Mouse (Mus musculus) G1E (cell line): ENCODE results near the gene Gm9. TPM values are rescaled to one million over a fixed set of nuclear protein-coding genes. Genes with fewer than 3 reads are reported as not detected.
A peak's percentile ranks its signal among the peaks of the same experiment; 100 is the strongest.
"Not testable (repeated sequence)": the region's sequence is repeated elsewhere in the genome, so short reads cannot be mapped to it uniquely, and the experiment has no call there.

Experiments used
- ATAC-seq: 2 replicates; pipeline ENCODE4 v1.8.0; 2016; ENCODE audit warnings: mild to moderate bottlenecking; ENCODE audit not compliant: insufficient number of reproducible peaks, poor library complexity, low FRiP score, severe bottlenecking; ENCODE audit errors: extremely low read depth
- DNase-seq: peaks from one replicate; pipeline ENCODE4 v3.0.0; 2012; ENCODE audit warnings: low spot score
- H3K27me3 ChIP-seq: 2 replicates; pipeline ENCODE4 v1.6.1; 2012; ENCODE audit warnings: mild to moderate bottlenecking, low read length, inconsistent platforms; ENCODE audit not compliant: insufficient read depth
- H3K36me3 ChIP-seq: replicated peaks from 2 replicates; pipeline ENCODE3; 2012; ENCODE audit warnings: mild to moderate bottlenecking, inconsistent platforms
- H3K4me1 ChIP-seq: 2 replicates; pipeline ENCODE4 v1.6.1; 2012; ENCODE audit warnings: low read depth, low read length, inconsistent platforms, mixed read lengths; ENCODE audit not compliant: insufficient read depth
- H3K4me3 ChIP-seq: 2 replicates; pipeline ENCODE4 v1.5.1; 2012; ENCODE audit warnings: low read depth, mild to moderate bottlenecking, inconsistent platforms, low read length, moderate library complexity, mixed read lengths
- H3K9me3 ChIP-seq: replicated peaks from 2 replicates; pipeline ENCODE4 v1.6.1; 2012; ENCODE audit warnings: inconsistent platforms
- CTCF ChIP-seq: IDR thresholded peaks from 2 replicates; pipeline ENCODE4 v1.5.1; 2012; ENCODE audit warnings: low read depth, low read length, inconsistent platforms, mixed read lengths
- GATA1 ChIP-seq: IDR thresholded peaks from 2 replicates; pipeline ENCODE4 v1.6.1; 2012; ENCODE audit warnings: borderline replicate concordance, low read length, inconsistent platforms, mixed read lengths
- GATA2 ChIP-seq: IDR thresholded peaks from 2 replicates; pipeline ENCODE4 v1.6.1; 2012; ENCODE audit warnings: low read depth, low read length, inconsistent platforms, borderline replicate concordance
- POLR2AphosphoS5 ChIP-seq: IDR thresholded peaks from 2 replicates; pipeline ENCODE4 v1.6.1; 2012; ENCODE audit warnings: low read depth, low read length, inconsistent platforms; ENCODE audit not compliant: insufficient replicate concordance
- TAL1 ChIP-seq: conservative IDR thresholded peaks from 2 replicates; pipeline ENCODE4 v1.6.1; 2012; ENCODE audit warnings: low read depth, low read length, inconsistent platforms, mixed read lengths
- polyA plus RNA-seq: library from polyadenylated mRNA; stranded (reverse); fragments of >175 nt; gene quantifications from 2 replicates; pipeline ENCODE4 v1.2.3, GENCODE M21; 2012
- total RNA-seq, 2 experiments: library from RNA; stranded (forward) in 1 of 2; stranded (reverse) in 1 of 2; fragments of 200-1000 nt in 1 of 2; fragments of >200 nt in 1 of 2; fragmentation: Nextera tagmentation in 1 of 2; gene quantifications; 2 replicates each; pipeline ENCODE4 v1.2.3; 2014 to 2017

The Gm9 gene
- total and polyA plus RNA-seq, 3 experiments: not detected

DNA sequence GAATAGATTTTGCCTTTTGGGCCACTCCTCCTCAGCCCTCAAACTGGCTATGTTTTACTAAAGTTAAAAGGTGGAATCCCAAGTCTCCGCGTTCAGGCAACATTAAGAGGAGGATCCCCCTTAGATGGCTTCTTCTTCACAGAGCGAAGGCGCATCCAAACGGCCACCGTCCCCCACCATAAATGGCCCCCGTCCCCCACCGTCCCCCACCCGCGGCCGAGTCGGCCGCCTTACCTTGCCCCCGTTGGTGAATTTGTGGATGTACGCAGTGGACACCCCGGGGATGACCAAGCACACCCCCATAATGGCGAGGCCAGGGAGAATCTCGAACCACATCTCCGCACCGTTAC, 20.1 kb downstream of the Gm9 start:
- Histone ChIP-seq H3K27me3 (no peaks in the 10 kb centered on the region), H3K36me3 (peaks cover 26% of the 10 kb centered on the region), H3K9me3 (no peaks in the 10 kb centered on the region), H3K4me1 (peaks cover 9% of the 10 kb centered on the region), H3K4me3 (peak overlapping the region; percentile 76)
- no peak for DNase-seq
- TF ChIP-seq POLR2AphosphoS5: no peak
- no peak for TF ChIP-seq GATA1
- TF ChIP-seq CTCF: no peak
- no peak for TF ChIP-seq TAL1
- no peak for TF ChIP-seq GATA2
- ATAC-seq: no peak

DNA sequence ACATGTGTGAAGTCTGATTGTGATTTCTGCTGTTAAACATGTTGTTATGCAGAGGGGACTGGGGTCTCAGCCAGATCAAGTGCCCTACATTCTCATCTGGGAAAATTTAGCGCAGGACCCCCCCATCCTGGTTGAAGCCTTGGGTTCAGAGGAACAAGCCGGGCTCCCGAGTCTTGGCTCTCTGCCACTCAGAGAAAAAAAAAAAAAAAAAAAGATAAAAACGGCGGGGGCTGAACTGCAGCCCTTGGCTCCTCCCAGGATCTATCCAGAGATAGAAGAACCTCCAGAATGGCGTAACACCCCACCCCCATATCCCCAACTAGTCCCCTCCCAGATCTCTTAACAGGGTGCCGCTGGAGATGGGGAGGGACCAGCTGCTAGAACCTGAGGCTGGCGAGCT, 26.4 kb downstream of the Gm9 start:
- ATAC-seq, DNase-seq: not testable (repeated sequence)

GRCm38 (mm10) chrX:37168742-37169141, 42.1 kb downstream of the Gm9 start, which contains the start of gene Akap14:
Gene Akap14 (minus strand): TSS chrX:37168842.
- no peak within 1 kb of the TSS for H3K4me3 ChIP-seq
- TF ChIP-seq CTCF: no peak
- TF ChIP-seq POLR2AphosphoS5: no peak
- TF ChIP-seq GATA2: no peak
- TF ChIP-seq GATA1: no peak
- TF ChIP-seq TAL1: no peak
- H3K36me3 ChIP-seq: no peaks in the 10 kb centered on the region
- H3K27me3 ChIP-seq: no peaks in the 10 kb centered on the region
- H3K9me3 ChIP-seq: no peaks in the 10 kb centered on the region
- H3K4me1 ChIP-seq: no peaks in the 10 kb centered on the region
- ATAC-seq (no peak), DNase-seq (no peak)

More for the DNA sequence above, 26.4 kb downstream of the Gm9 start:
- H3K4me1 ChIP-seq, H3K27me3 ChIP-seq, H3K4me3 ChIP-seq, H3K9me3 ChIP-seq: not testable (repeated sequence)
- H3K36me3 ChIP-seq: peaks cover 25% of the 10 kb centered on the region

GRCm38 (mm10) chrX:37167085-37167484, 43.8 kb downstream of the Gm9 start:
- Histone ChIP-seq H3K9me3 (no peaks in the 10 kb centered on the region), H3K27me3 (no peaks in the 10 kb centered on the region), H3K4me3 (no peak overlapping the region), H3K36me3 (peaks cover 6% of the 10 kb centered on the region), H3K4me1 (no peaks in the 10 kb centered on the region)
- ATAC-seq (peak; percentile 45; the same call in 1 of the 2 replicates), DNase-seq (peak; percentile 34)
- TF ChIP-seq CTCF (peak; percentile 44), TAL1 (no peak), POLR2AphosphoS5 (no peak)

- Histone ChIP-seq H3K36me3 (peaks cover 30% of the 10 kb centered on the region), H3K9me3 (no peaks in the 10 kb centered on the region), H3K4me3 (no peak overlapping the region), H3K27me3 (no peaks in the 10 kb centered on the region), H3K4me1 (peaks cover 4% of the 10 kb centered on the region; the same call in 1 of the 2 replicates)
- TF ChIP-seq GATA1 (no peak), CTCF (no peak), POLR2AphosphoS5 (no peak), TAL1 (no peak), GATA2 (no peak)
- ATAC-seq: no peak
- DNase-seq: no peak
Measured at GRCm38 (mm10) chrX:37163115-37163514, 47.7 kb downstream of the Gm9 start.

DNA sequence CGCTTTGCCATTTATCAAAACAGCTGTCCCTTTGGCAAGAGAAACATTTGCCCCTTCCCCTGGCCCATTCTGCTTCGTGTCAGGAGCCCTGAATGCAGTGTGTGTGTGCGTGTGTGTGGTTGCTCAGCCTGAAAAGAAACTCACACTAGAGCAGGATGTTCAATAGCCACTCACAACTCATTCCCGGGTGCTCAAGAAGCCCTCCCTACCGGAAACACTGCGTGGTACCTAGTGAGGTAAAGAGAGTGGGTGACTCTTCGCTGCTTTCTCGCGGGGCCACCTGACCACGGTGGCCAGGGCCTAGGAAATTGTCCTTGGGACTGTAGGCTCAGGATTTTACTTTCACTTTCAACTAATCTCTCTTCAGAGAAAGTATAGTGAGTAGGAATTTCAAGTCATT, 49.7 kb downstream of the Gm9 start:
- peaks cover 4% of the 10 kb centered on the region; the same call in 1 of the 2 replicates for H3K4me1 ChIP-seq
- peaks cover 44% of the 10 kb centered on the region for H3K36me3 ChIP-seq
- ATAC-seq: no peak
- TF ChIP-seq TAL1 (no peak), CTCF (no peak), GATA1 (no peak), GATA2 (no peak), POLR2AphosphoS5 (no peak)
- no peaks in the 10 kb centered on the region for H3K27me3 ChIP-seq
- no peak overlapping the region for H3K4me3 ChIP-seq
- no peaks in the 10 kb centered on the region for H3K9me3 ChIP-seq
- DNase-seq: no peak

Other genes starting within 250 kb of the Gm9 start
- 52.4 and 58.8 TPM in 2 replicates for gene Sept6, start 219.2 kb downstream of the Gm9 start, total RNA-seq (2014; fragmentation: Nextera tagmentation)
- 14.2 and 16.0 TPM in 2 replicates for gene Sept6, start 219.2 kb downstream of the Gm9 start, total RNA-seq (2017)
- 4.2 and 10.7 TPM in 2 replicates for gene Sept6, start 219.2 kb downstream of the Gm9 start, polyA plus RNA-seq
- gene Sowahd, start 162.2 kb downstream of the Gm9 start, total RNA-seq (2014; fragmentation: Nextera tagmentation): not detected in 2 replicates
- gene Sowahd, start 162.2 kb downstream of the Gm9 start, total RNA-seq (2017): 0.05 TPM in 1 of 2 replicates, not detected in the other
- gene Sowahd, start 162.2 kb downstream of the Gm9 start, polyA plus RNA-seq: not detected in 2 replicates
- gene Rpl39, start 125.6 kb downstream of the Gm9 start, total RNA-seq (2014; fragmentation: Nextera tagmentation): 335 and 381 TPM in 2 replicates
- 3,274 and 3,292 TPM in 2 replicates for gene Rpl39, start 125.6 kb downstream of the Gm9 start, total RNA-seq (2017)
- 408 and 436 TPM in 2 replicates for gene Rpl39, start 125.6 kb downstream of the Gm9 start, polyA plus RNA-seq
- gene Upf3b, start 100.7 kb downstream of the Gm9 start, total RNA-seq (2014; fragmentation: Nextera tagmentation): 78.1 and 90.1 TPM in 2 replicates
- 30.5 and 43.4 TPM in 2 replicates for gene Upf3b, start 100.7 kb downstream of the Gm9 start, total RNA-seq (2017)
- gene Upf3b, start 100.7 kb downstream of the Gm9 start, polyA plus RNA-seq: 5.2 and 13.3 TPM in 2 replicates
- 48.7 and 52.5 TPM in 2 replicates for gene Nkap, start 84.2 kb downstream of the Gm9 start, total RNA-seq (2014; fragmentation: Nextera tagmentation)
- 27.5 and 38.5 TPM in 2 replicates for gene Nkap, start 84.2 kb downstream of the Gm9 start, total RNA-seq (2017)
- 10.3 and 10.7 TPM in 2 replicates for gene Nkap, start 84.2 kb downstream of the Gm9 start, polyA plus RNA-seq
- gene Akap14, start 42.2 kb downstream of the Gm9 start, total RNA-seq (2014; fragmentation: Nextera tagmentation): not detected in 2 replicates
- gene Akap14, start 42.2 kb downstream of the Gm9 start, total RNA-seq (2017): 0.06 TPM in 1 of 2 replicates, not detected in the other
- not detected in 2 replicates for gene Akap14, start 42.2 kb downstream of the Gm9 start, polyA plus RNA-seq
- 40.3 and 48.1 TPM in 2 replicates for gene Ndufa1, start 19.9 kb downstream of the Gm9 start, total RNA-seq (2014; fragmentation: Nextera tagmentation)
- gene Ndufa1, start 19.9 kb downstream of the Gm9 start, total RNA-seq (2017): 249 and 282 TPM in 2 replicates
- gene Ndufa1, start 19.9 kb downstream of the Gm9 start, polyA plus RNA-seq: 247 and 351 TPM in 2 replicates
- gene Rnf113a1, start 19.8 kb downstream of the Gm9 start, total RNA-seq (2014; fragmentation: Nextera tagmentation): 3.9 and 5.0 TPM in 2 replicates
- gene Rnf113a1, start 19.8 kb downstream of the Gm9 start, total RNA-seq (2017): 4.5 and 8.7 TPM in 2 replicates
- gene Rnf113a1, start 19.8 kb downstream of the Gm9 start, polyA plus RNA-seq: 7.8 and 8.2 TPM in 2 replicates
- not detected in 2 replicates for gene Rhox1, start 11.2 kb upstream of the Gm9 start, total RNA-seq (2014; fragmentation: Nextera tagmentation)
- gene Rhox1, start 11.2 kb upstream of the Gm9 start, total RNA-seq (2017): not detected in 2 replicates
- gene Rhox1, start 11.2 kb upstream of the Gm9 start, polyA plus RNA-seq: not detected in 2 replicates
- gene Rhox2a, start 33.9 kb upstream of the Gm9 start, total RNA-seq (2014; fragmentation: Nextera tagmentation): not detected in 2 replicates
- 0.22 TPM in 1 of 2 replicates, not detected in the other for gene Rhox2a, start 33.9 kb upstream of the Gm9 start, total RNA-seq (2017)
- not detected in 2 replicates for gene Rhox2a, start 33.9 kb upstream of the Gm9 start, polyA plus RNA-seq
- not detected in 2 replicates for gene Rhox3a, start 38.9 kb upstream of the Gm9 start, total RNA-seq (2014; fragmentation: Nextera tagmentation)
- gene Rhox3a, start 38.9 kb upstream of the Gm9 start, total RNA-seq (2017): not detected in 2 replicates
- not detected in 2 replicates for gene Rhox3a, start 38.9 kb upstream of the Gm9 start, polyA plus RNA-seq
- not detected in 2 replicates for gene Rhox4a, start 54.3 kb upstream of the Gm9 start, total RNA-seq (2014; fragmentation: Nextera tagmentation)
- not detected in 2 replicates for gene Rhox4a, start 54.3 kb upstream of the Gm9 start, total RNA-seq (2017)
- gene Rhox4a, start 54.3 kb upstream of the Gm9 start, polyA plus RNA-seq: not detected in 2 replicates
- gene Rhox3a2, start 169.0 kb upstream of the Gm9 start, total RNA-seq (2014; fragmentation: Nextera tagmentation): not detected in 2 replicates
- gene Rhox3a2, start 169.0 kb upstream of the Gm9 start, total RNA-seq (2017): 0.22 TPM in 1 of 2 replicates, not detected in the other
- gene Rhox3a2, start 169.0 kb upstream of the Gm9 start, polyA plus RNA-seq: not detected in 2 replicates
- gene Rhox4a2, start 179.8 kb upstream of the Gm9 start, total RNA-seq (2014; fragmentation: Nextera tagmentation): not detected in 2 replicates
- not detected in 2 replicates for gene Rhox4a2, start 179.8 kb upstream of the Gm9 start, total RNA-seq (2017)
- not detected in 2 replicates for gene Rhox4a2, start 179.8 kb upstream of the Gm9 start, polyA plus RNA-seq
- gene Rhox2b, start 201.0 kb upstream of the Gm9 start, total RNA-seq (2014; fragmentation: Nextera tagmentation): not detected in 2 replicates
- 0.33 TPM in 1 of 2 replicates, not detected in the other for gene Rhox2b, start 201.0 kb upstream of the Gm9 start, total RNA-seq (2017)
- gene Rhox2b, start 201.0 kb upstream of the Gm9 start, polyA plus RNA-seq: not detected in 2 replicates
- not detected in 2 replicates for gene Rhox4b, start 221.5 kb upstream of the Gm9 start, total RNA-seq (2014; fragmentation: Nextera tagmentation)
- not detected in 2 replicates for gene Rhox4b, start 221.5 kb upstream of the Gm9 start, total RNA-seq (2017)
- gene Rhox4b, start 221.5 kb upstream of the Gm9 start, polyA plus RNA-seq: not detected in 2 replicates
- gene Rhox2c, start 242.6 kb upstream of the Gm9 start, total RNA-seq (2014; fragmentation: Nextera tagmentation): not detected in 2 replicates
- gene Rhox2c, start 242.6 kb upstream of the Gm9 start, total RNA-seq (2017): not detected in 2 replicates
- gene Rhox2c, start 242.6 kb upstream of the Gm9 start, polyA plus RNA-seq: not detected in 2 replicates
- gene Rhox3c, start 247.5 kb upstream of the Gm9 start, total RNA-seq (2014; fragmentation: Nextera tagmentation): not detected in 2 replicates
- not detected in 2 replicates for gene Rhox3c, start 247.5 kb upstream of the Gm9 start, total RNA-seq (2017)
- not detected in 2 replicates for gene Rhox3c, start 247.5 kb upstream of the Gm9 start, polyA plus RNA-seq